Mouse (Mus musculus) midbrain, embryonic 13.5 days (tissue): ENCODE measurements around the gene Rmdn3. TPM values are rescaled to one million over a fixed set of nuclear protein-coding genes. Genes with fewer than 3 reads are reported as not detected.
A peak's percentile ranks its signal among the peaks of the same experiment; 100 is the strongest.

Experiments
- ATAC-seq: fragments of 200-750 bp; cut with Nextera tagmentation; 2 replicates; pipeline ENCODE4 v1.8.0; 2017; ENCODE audit warnings: mild to moderate bottlenecking, moderate TSS enrichment, moderate library complexity
- H3K27ac ChIP-seq: fragments of 300-500 bp; sonication (generic); 2 replicates; pipeline ENCODE4 v1.5.1; 2015; ENCODE audit warnings: inconsistent platforms, mild to moderate bottlenecking, moderate library complexity
- H3K27me3 ChIP-seq: fragments of 300-500 bp; sonication (generic); 2 replicates; pipeline ENCODE4 v1.6.1; 2015; ENCODE audit warnings: mild to moderate bottlenecking, inconsistent platforms
- H3K36me3 ChIP-seq: fragments of 300-500 bp; sonication (generic); 2 replicates; pipeline ENCODE4 v1.6.1; 2015; ENCODE audit warnings: mild to moderate bottlenecking, inconsistent platforms
- H3K4me1 ChIP-seq: fragments of 300-500 bp; sonication (generic); replicated peaks from 2 replicates; pipeline ENCODE4 v1.6.1; 2015; ENCODE audit warnings: inconsistent platforms
- H3K4me2 ChIP-seq: fragments of 300-500 bp; sonication (generic); replicated peaks from 2 replicates; pipeline ENCODE4 v1.6.1; 2015; ENCODE audit warnings: moderate library complexity, mild to moderate bottlenecking, inconsistent platforms
- H3K4me3 ChIP-seq: fragments of 300-500 bp; sonication (generic); replicated peaks from 2 replicates; pipeline ENCODE4 v1.5.1; 2015; ENCODE audit warnings: mild to moderate bottlenecking, inconsistent platforms
- H3K9ac ChIP-seq: fragments of 300-500 bp; sonication (generic); replicated peaks from 2 replicates; pipeline ENCODE4 v1.6.1; 2015; ENCODE audit warnings: mild to moderate bottlenecking, inconsistent platforms
- H3K9me3 ChIP-seq: fragments of 300-500 bp; sonication (generic); 2 replicates; pipeline ENCODE4 v1.6.1; 2016; ENCODE audit warnings: mild to moderate bottlenecking, inconsistent platforms
- WGBS: fragments of 180-500 bp; shearing (Covaris S2); methylation state at CpG from one replicate; pipeline ENCODE4 v1.1.7; 2015; 5-methylcytosine and 5-hydroxymethylcytosine counted together
- polyA plus RNA-seq: library from polyadenylated mRNA; unstranded; fragments of >200 nt; fragmentation: Nextera tagmentation; extraction: Ambion mirVana; gene quantifications from 2 replicates; pipeline ENCODE4 v1.2.1, GENCODE M21; 2015

Rmdn3 gene
- 41.0 and 44.3 TPM in 2 replicates for polyA plus RNA-seq

DNA sequence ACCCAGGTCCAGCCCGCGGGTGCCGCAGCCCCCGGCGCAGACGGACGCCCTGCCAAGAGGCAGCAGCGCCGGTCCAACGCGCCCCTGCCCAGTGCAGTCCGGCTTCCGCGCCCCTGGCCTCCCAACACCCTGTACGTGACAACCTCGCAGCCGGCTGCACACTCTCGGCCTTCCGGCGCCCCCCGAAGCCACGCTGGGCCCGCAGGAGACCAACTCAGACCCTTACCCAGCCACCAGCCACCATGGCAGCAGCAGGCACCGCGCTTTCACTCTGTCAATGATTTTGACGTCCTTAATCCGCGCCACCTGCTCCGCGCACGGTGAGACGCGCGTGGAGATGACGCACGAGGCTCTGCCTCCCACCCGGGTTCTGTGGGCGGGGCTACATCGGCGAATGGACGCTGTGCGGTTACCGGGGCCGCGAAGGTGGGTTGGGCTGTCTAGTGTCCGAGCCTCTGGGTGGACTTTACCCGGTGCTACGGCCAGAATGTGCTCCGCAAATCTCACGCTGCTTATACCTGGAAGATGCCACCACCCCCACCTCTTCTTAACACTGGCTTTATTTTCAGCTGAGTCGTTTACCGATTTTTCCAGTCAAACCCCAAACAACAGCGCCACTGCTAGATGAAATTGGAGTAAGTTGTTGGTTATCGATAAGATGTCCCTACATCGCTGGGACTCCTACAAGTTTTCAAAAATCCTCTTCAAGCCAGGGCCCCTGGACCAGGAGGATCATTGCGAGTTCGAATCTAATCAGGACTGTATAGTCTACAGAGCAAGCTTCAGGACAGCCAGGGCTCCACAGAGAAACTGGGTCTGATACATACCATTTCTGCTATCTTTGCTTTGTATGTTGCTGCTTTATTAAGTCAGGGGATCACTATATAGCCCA lies at the start of gene Rmdn3:
Gene Rmdn3, minus strand, starts transcription at position 354 of the 892 bp plus-strand sequence.
- peak within 1 kb of the TSS; percentile 74 for H3K27ac ChIP-seq
- H3K36me3 ChIP-seq: peaks cover 23% of the 10 kb centered on the region
- ATAC-seq: peak; percentile 93
- peaks cover 4% of the 10 kb centered on the region; the same call in 1 of the 2 replicates for H3K27me3 ChIP-seq
- peak within 1 kb of the TSS; percentile 97 for H3K4me2 ChIP-seq
- peaks cover 25% of the 10 kb centered on the region for H3K4me1 ChIP-seq
- no peaks in the 10 kb centered on the region for H3K9me3 ChIP-seq
- peak within 1 kb of the TSS; percentile 96 for H3K9ac ChIP-seq
- H3K4me3 ChIP-seq: peak within 1 kb of the TSS; percentile 99
- under 1% methylated on average over 57 of the region's 57 CpGs for WGBS

DNA sequence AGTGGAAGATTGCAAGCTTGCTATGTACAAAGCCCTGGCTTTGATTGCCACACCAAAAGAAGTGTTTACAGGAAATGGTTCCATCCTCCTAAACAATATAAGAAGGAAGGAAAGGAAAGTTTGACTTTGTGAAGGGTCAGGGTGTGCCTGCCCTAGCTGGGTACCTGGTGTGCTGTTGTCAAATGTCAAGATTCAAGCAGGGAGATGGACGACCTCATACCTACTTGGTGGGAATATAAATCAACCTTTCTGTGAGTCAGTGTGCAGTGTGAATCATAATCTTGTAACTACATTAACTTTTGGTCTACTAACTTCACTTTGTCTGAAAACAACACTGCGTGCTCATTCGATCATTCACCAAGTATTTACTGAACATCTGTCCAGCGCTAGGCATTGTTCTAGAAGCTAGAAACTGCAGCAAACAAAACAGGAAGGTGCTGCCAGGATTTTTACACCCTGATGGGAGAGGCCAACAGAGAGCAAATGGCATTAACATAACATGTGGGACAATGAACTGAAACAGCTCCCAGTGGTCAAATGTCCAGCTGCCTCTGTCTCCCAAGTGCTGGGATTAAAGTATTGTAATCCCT lies 47.1 kb upstream of the Rmdn3 start:
- Histone ChIP-seq H3K9me3 (no peaks in the 10 kb centered on the region), H3K4me2 (no peak overlapping the region), H3K9ac (no peak overlapping the region), H3K4me1 (peaks cover 31% of the 10 kb centered on the region), H3K27me3 (no peaks in the 10 kb centered on the region), H3K36me3 (no peaks in the 10 kb centered on the region), H3K27ac (no peak overlapping the region), H3K4me3 (no peak overlapping the region)
- ATAC-seq: no peak
- WGBS: 82% methylated on average over 4 of the region's 4 CpGs

- H3K36me3 ChIP-seq: no peaks in the 10 kb centered on the region
- no peak for ATAC-seq
- no peak overlapping the region for H3K27ac ChIP-seq
- H3K9me3 ChIP-seq: no peaks in the 10 kb centered on the region
- no peak overlapping the region for H3K9ac ChIP-seq
- 63% methylated on average over 5 of the region's 5 CpGs for WGBS
- no peak overlapping the region for H3K4me3 ChIP-seq
- H3K4me2 ChIP-seq: no peak overlapping the region
- H3K4me1 ChIP-seq: peaks cover 32% of the 10 kb centered on the region
- no peaks in the 10 kb centered on the region for H3K27me3 ChIP-seq
These were observed 46.1 kb upstream of the Rmdn3 start for GRCm38 (mm10) chr2:119202914-119203453.

DNA sequence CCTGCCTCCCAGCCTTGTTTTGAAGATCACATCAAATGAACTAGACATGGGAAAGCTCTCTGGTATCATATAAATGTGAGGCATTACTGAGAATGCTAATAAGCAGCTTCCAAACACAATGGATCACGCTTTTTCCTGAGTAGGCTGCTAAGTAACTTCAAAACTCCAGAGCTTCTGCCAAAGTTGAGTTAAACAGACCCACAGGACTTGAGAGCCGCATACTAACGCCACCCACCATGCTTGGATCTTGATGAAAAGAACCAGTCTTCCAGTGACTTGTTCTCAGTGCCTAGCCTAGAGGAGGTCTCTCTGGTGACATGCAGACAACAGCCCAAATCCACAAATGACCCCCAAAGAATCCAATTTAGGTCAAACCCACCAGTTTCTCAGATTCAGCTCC lies 42.1 kb upstream of the Rmdn3 start:
- 36% methylated on average over 3 of the region's 3 CpGs for WGBS
- no peak for ATAC-seq
- Histone ChIP-seq H3K27me3 (no peaks in the 10 kb centered on the region), H3K4me1 (peaks cover 20% of the 10 kb centered on the region), H3K9me3 (no peaks in the 10 kb centered on the region), H3K27ac (no peak overlapping the region), H3K9ac (no peak overlapping the region), H3K4me2 (no peak overlapping the region), H3K4me3 (no peak overlapping the region), H3K36me3 (no peaks in the 10 kb centered on the region)

DNA sequence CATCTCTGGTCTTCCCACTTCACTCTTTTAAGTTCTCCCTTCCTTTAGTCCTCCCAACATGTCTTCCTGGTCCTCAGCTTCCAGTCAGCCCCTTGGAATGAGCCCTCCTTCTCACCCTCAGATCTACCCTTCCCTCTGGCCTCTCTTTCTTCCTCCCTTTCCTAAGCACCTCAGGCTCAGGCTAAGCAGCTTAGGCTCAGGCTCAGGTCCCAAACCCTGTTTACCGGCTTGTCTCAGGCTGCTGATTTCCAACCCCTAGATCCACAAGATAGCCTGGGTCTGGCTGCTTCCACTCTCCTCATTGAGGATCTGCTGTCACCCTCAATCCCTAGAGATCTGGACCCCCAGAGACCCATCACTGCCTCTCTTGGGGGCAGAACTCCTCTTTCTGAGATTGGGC lies 41.2 kb upstream of the Rmdn3 start:
- no peak overlapping the region for H3K4me2 ChIP-seq
- H3K36me3 ChIP-seq: no peaks in the 10 kb centered on the region
- H3K27ac ChIP-seq: no peak overlapping the region
- no peaks in the 10 kb centered on the region for H3K9me3 ChIP-seq
- 21% methylated on average over 1 of the region's 1 CpGs for WGBS
- H3K4me1 ChIP-seq: peaks cover 11% of the 10 kb centered on the region
- no peaks in the 10 kb centered on the region for H3K27me3 ChIP-seq
- H3K4me3 ChIP-seq: no peak overlapping the region
- no peak for ATAC-seq
- no peak overlapping the region for H3K9ac ChIP-seq

DNA sequence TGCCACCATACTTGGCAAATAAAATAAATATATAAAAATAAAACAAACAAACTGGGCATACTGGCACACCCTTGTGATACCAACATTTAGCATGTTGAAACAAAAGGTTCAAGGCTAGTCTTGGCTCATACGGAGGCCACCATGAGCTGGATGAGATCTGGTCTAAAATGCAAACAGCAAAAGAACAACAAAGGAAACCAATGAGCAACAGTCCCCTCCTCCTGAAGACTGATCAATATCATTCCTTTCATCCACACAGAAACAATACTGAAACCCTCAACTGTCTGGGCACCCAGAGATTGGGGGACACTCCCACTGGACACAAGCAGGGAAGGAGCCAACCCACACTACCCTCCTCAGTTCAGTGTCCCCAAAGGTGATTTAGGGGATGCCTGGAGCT lies 40.7 kb upstream of the Rmdn3 start:
- no peak for ATAC-seq
- no peaks in the 10 kb centered on the region for H3K27me3 ChIP-seq
- no peak overlapping the region for H3K27ac ChIP-seq
- no peak overlapping the region for H3K4me2 ChIP-seq
- no peaks in the 10 kb centered on the region for H3K9me3 ChIP-seq
- H3K9ac ChIP-seq: no peak overlapping the region
- H3K4me1 ChIP-seq: peaks cover 6% of the 10 kb centered on the region; the same call in 1 of the 2 replicates
- no peaks in the 10 kb centered on the region for H3K36me3 ChIP-seq
- WGBS: 84% methylated on average over 1 of the region's 1 CpGs
- no peak overlapping the region for H3K4me3 ChIP-seq

- H3K9me3 ChIP-seq: no peaks in the 10 kb centered on the region
- peaks cover 6% of the 10 kb centered on the region; the same call in 1 of the 2 replicates for H3K4me1 ChIP-seq
- H3K4me3 ChIP-seq: no peak overlapping the region
- no peak for ATAC-seq
- no peak overlapping the region for H3K4me2 ChIP-seq
- no peaks in the 10 kb centered on the region for H3K27me3 ChIP-seq
- WGBS: 29% methylated on average over 4 of the region's 4 CpGs
- H3K9ac ChIP-seq: no peak overlapping the region
- H3K36me3 ChIP-seq: no peaks in the 10 kb centered on the region
- H3K27ac ChIP-seq: no peak overlapping the region
These were observed 39.7 kb upstream of the Rmdn3 start for GRCm38 (mm10) chr2:119196316-119197108.

DNA sequence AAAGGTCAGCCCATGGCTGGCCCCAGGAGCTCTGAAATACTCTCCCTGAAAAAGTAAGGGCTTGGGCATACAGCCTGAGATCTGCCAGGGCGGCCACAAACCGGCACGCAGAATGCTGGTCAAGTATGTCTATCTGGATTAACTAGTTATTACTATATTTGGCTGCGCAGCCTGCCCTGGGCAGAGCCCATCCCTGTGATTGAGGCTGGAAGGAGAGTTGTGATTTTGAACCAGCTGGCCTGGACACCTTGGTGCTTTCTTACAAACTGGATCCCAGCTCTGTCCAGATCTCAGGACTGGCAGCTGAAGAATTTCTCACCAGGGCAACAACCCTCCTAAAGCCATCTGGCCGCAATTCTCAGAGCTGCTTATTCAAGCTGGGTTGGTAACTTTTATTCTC lies 37.3 kb upstream of the Rmdn3 start:
- Histone ChIP-seq H3K27ac (no peak overlapping the region), H3K36me3 (no peaks in the 10 kb centered on the region), H3K4me2 (no peak overlapping the region), H3K4me3 (no peak overlapping the region), H3K9me3 (no peaks in the 10 kb centered on the region), H3K27me3 (no peaks in the 10 kb centered on the region), H3K9ac (no peak overlapping the region), H3K4me1 (peaks cover 8% of the 10 kb centered on the region)
- no peak for ATAC-seq
- 91% methylated on average over 5 of the region's 5 CpGs for WGBS

DNA sequence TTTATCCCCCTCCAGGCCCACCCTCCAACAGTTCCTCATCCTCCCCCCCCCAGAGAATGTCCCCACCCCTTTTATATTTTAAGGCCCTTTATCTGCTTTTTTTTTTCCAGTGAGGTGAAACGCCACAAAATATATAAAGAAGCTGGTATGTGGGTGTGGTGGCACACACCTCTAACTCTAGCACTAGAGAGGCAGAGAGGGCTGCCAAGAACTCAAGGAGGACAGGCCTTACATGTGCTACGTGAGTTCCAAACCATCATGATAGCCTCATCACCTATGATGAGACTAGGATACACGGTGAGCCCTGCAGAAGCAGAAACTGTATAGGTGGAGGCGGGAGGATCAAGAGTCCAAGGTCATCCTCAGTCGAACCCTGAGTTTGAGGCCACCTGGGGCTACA lies 34.1 kb upstream of the Rmdn3 start:
- Histone ChIP-seq H3K4me1 (peaks cover 6% of the 10 kb centered on the region), H3K9me3 (no peaks in the 10 kb centered on the region), H3K27ac (no peak overlapping the region), H3K9ac (no peak overlapping the region), H3K36me3 (peaks cover 2% of the 10 kb centered on the region; the same call in 1 of the 2 replicates), H3K4me2 (no peak overlapping the region), H3K27me3 (no peaks in the 10 kb centered on the region), H3K4me3 (no peak overlapping the region)
- 90% methylated on average over 5 of the region's 5 CpGs for WGBS
- no peak for ATAC-seq

DNA sequence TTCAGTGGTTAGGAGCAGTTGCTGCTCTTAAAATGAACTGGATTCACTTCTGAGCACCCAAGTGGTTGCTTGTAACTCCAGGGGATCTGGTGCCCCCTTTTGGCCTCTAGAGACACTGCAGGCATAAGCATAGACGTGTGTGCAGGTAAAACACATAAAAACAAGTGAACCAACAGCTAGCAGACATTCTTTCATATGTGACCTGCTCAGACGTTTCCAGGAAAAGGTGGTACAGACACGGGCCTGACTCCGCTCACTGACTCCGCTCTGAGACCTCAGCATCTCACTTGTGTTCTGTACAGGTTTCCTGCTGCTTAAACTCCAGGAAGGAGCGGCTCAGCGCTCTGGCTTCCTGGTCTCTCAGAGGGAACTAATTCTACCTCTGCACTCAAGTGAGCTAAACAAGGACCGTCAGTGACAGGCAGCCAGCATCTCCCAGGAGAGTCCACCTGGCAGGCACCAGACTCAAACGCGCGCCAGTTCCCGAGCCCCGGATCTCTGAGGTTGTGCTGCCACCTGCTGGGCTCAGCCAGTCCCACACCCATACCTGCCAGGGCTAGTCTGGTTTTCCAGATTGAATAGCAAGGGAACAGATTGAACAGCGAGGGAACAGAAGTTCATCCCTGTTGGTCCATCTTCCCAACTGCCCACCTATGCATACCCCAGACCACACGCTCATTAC lies 32.3 kb upstream of the Rmdn3 start:
- Histone ChIP-seq H3K36me3 (peaks cover 18% of the 10 kb centered on the region), H3K27me3 (no peaks in the 10 kb centered on the region), H3K4me3 (peak overlapping the region; percentile 27), H3K9ac (peak overlapping the region; percentile 40; the same call in 1 of the 2 replicates), H3K4me1 (peaks cover 6% of the 10 kb centered on the region), H3K4me2 (peak overlapping the region; percentile 57), H3K9me3 (no peaks in the 10 kb centered on the region), H3K27ac (no peak overlapping the region)
- ATAC-seq: peak; percentile 78
- 6% methylated on average over 15 of the region's 15 CpGs for WGBS

DNA sequence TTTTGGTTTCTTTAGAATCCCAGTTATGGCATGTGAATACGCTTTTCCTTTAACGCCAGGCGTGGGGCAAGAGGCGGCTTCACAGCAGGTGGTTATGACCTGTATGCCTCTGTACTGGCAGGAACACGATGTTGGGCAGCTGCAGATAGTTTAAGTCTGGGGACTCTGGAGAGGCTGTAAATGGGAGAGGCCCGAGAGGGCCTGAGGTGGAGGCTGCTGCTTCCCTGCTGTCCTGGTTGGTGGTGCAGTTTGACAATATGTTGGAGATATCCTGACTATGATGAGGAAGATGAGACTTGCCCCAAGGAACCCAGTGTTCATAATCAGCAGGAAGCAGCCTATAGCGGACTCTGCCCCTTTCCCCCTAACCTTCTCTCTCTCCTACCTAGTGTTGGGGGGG lies 26.1 kb upstream of the Rmdn3 start:
- 80% methylated on average over 7 of the region's 7 CpGs for WGBS
- Histone ChIP-seq H3K36me3 (peaks cover 69% of the 10 kb centered on the region), H3K27ac (no peak overlapping the region), H3K27me3 (no peaks in the 10 kb centered on the region), H3K4me2 (no peak overlapping the region), H3K9me3 (no peaks in the 10 kb centered on the region), H3K4me3 (no peak overlapping the region), H3K9ac (no peak overlapping the region), H3K4me1 (no peaks in the 10 kb centered on the region)
- no peak for ATAC-seq
